Mouse (Mus musculus) intestine, embryonic 16.5 days (tissue): Measurements from ENCODE around the gene Fgf4. TPM values are rescaled to one million over a fixed set of nuclear protein-coding genes. Genes with fewer than 3 reads are reported as not detected.

Experiments
- ATAC-seq: fragments of 200-750 bp; cut with Nextera tagmentation; 2 replicates; pipeline ENCODE4 v1.8.0; 2017; ENCODE audit warnings: moderate TSS enrichment, moderate library complexity
- H3K27ac ChIP-seq: fragments of 300-500 bp; sonication (generic); 2 replicates; pipeline ENCODE4 v1.5.1; 2014; ENCODE audit warnings: mild to moderate bottlenecking, low read length
- H3K27me3 ChIP-seq: fragments of 300-500 bp; sonication (generic); replicated peaks from 2 replicates; pipeline ENCODE4 v1.6.1; 2014; ENCODE audit warnings: low read length, control low read depth, mixed read lengths; ENCODE audit not compliant: control insufficient read depth, insufficient read depth
- H3K36me3 ChIP-seq: fragments of 300-500 bp; sonication (generic); 2 replicates; pipeline ENCODE4 v1.6.1; 2014; ENCODE audit warnings: low read length, control low read depth; ENCODE audit not compliant: control insufficient read depth, insufficient read depth
- H3K4me1 ChIP-seq: fragments of 300-500 bp; sonication (generic); 2 replicates; pipeline ENCODE4 v1.6.1; 2014; ENCODE audit warnings: low read length, control low read depth, mixed read lengths; ENCODE audit not compliant: control insufficient read depth, insufficient read depth
- H3K4me2 ChIP-seq: fragments of 300-500 bp; sonication (generic); 2 replicates; pipeline ENCODE4 v1.6.1; 2014; ENCODE audit warnings: low read depth, low read length, control low read depth
- H3K4me3 ChIP-seq: fragments of 300-500 bp; sonication (generic); 2 replicates; pipeline ENCODE4 v1.5.1; 2014; ENCODE audit warnings: mild to moderate bottlenecking, low read length
- H3K9ac ChIP-seq: fragments of 300-500 bp; sonication (generic); 2 replicates; pipeline ENCODE4 v1.6.1; 2014; ENCODE audit warnings: low read depth, low read length
- H3K9me3 ChIP-seq: fragments of 300-500 bp; sonication (generic); 2 replicates; pipeline ENCODE4 v1.6.1; 2016; ENCODE audit warnings: low read length, control low read depth; ENCODE audit not compliant: control insufficient read depth
- WGBS: fragments of 180-500 bp; shearing (Covaris S2); extraction: QIAGEN DNeasy Blood & Tissue Kit; methylation state at CpG from one replicate; pipeline ENCODE4 v1.1.7; 2014; 5-methylcytosine and 5-hydroxymethylcytosine counted together
- polyA plus RNA-seq: library from polyadenylated mRNA; unstranded; fragments of >200 nt; fragmentation: Nextera tagmentation; extraction: Ambion mirVana; gene quantifications from 2 replicates; pipeline ENCODE4 v1.2.1, GENCODE M21; 2015

Fgf4 gene
- polyA plus RNA-seq, 1 experiment from 2014 or later, result not detected

GRCm38 (mm10) chr7:144862126-144862525 lies 15.0 kb downstream of the Fgf4 start:
- H3K9ac ChIP-seq, result no peak overlapping the region
- H3K4me2 ChIP-seq, result no peak overlapping the region
- peaks cover 9% of the 10 kb centered on the region; the same call in 1 of the 2 replicates for H3K4me1 ChIP-seq
- H3K9me3 ChIP-seq, result no peaks in the 10 kb centered on the region
- ATAC-seq, result no peak
- no peak overlapping the region for H3K27ac ChIP-seq
- no peaks in the 10 kb centered on the region for H3K36me3 ChIP-seq
- H3K4me3 ChIP-seq, result 0 out of 2 replicates have a peak overlapping the region, but pooled peaks have one; percentile 21
- WGBS, result 2% methylated on average over 15 of the region's 15 CpGs
- peaks cover 64% of the 10 kb centered on the region for H3K27me3 ChIP-seq

- Histone ChIP-seq H3K9me3 (no peaks in the 10 kb centered on the region), H3K27me3 (peaks cover 64% of the 10 kb centered on the region), H3K27ac (no peak overlapping the region), H3K36me3 (no peaks in the 10 kb centered on the region), H3K4me2 (no peak overlapping the region), H3K4me1 (peaks cover 9% of the 10 kb centered on the region; the same call in 1 of the 2 replicates), H3K4me3 (no peak overlapping the region), H3K9ac (no peak overlapping the region)
- WGBS, result 5% methylated on average over 18 of the region's 18 CpGs
- no peak for ATAC-seq
Measured at GRCm38 (mm10) chr7:144862712-144863111, 15.5 kb downstream of the Fgf4 start.

- WGBS, result 2% methylated on average over 11 of the region's 11 CpGs
- H3K27ac ChIP-seq, result no peak overlapping the region
- no peak overlapping the region for H3K4me2 ChIP-seq
- H3K9ac ChIP-seq, result no peak overlapping the region
- H3K27me3 ChIP-seq, result peaks cover 64% of the 10 kb centered on the region
- no peaks in the 10 kb centered on the region for H3K9me3 ChIP-seq
- H3K4me1 ChIP-seq, result peaks cover 9% of the 10 kb centered on the region; the same call in 1 of the 2 replicates
- no peak overlapping the region for H3K4me3 ChIP-seq
- H3K36me3 ChIP-seq, result no peaks in the 10 kb centered on the region
- no peak for ATAC-seq
Measured at GRCm38 (mm10) chr7:144863196-144863595, 16.0 kb downstream of the Fgf4 start.

- Histone ChIP-seq H3K9me3 (no peaks in the 10 kb centered on the region), H3K27ac (no peak overlapping the region), H3K9ac (no peak overlapping the region), H3K4me3 (no peak overlapping the region), H3K36me3 (no peaks in the 10 kb centered on the region), H3K27me3 (peaks cover 59% of the 10 kb centered on the region), H3K4me1 (peaks cover 9% of the 10 kb centered on the region; the same call in 1 of the 2 replicates), H3K4me2 (no peak overlapping the region)
- no peak for ATAC-seq
- 46% methylated on average over 3 of the region's 3 CpGs for WGBS
Measured at GRCm38 (mm10) chr7:144864160-144864670, 17.0 kb downstream of the Fgf4 start.

- H3K27me3 ChIP-seq, result peaks cover 29% of the 10 kb centered on the region
- no peak overlapping the region for H3K4me3 ChIP-seq
- no peak overlapping the region for H3K27ac ChIP-seq
- H3K4me1 ChIP-seq, result no peaks in the 10 kb centered on the region
- no peaks in the 10 kb centered on the region for H3K36me3 ChIP-seq
- H3K4me2 ChIP-seq, result no peak overlapping the region
- no peak for ATAC-seq
- H3K9ac ChIP-seq, result no peak overlapping the region
- H3K9me3 ChIP-seq, result no peaks in the 10 kb centered on the region
- 60% methylated on average over 4 of the region's 4 CpGs for WGBS
Measured at GRCm38 (mm10) chr7:144867161-144867560, 20.0 kb downstream of the Fgf4 start.

- Histone ChIP-seq H3K36me3 (no peaks in the 10 kb centered on the region), H3K4me1 (no peaks in the 10 kb centered on the region), H3K27me3 (peaks cover 27% of the 10 kb centered on the region), H3K27ac (no peak overlapping the region), H3K4me2 (no peak overlapping the region), H3K4me3 (no peak overlapping the region), H3K9me3 (no peaks in the 10 kb centered on the region), H3K9ac (no peak overlapping the region)
- WGBS, result 73% methylated on average over 8 of the region's 8 CpGs
- no peak for ATAC-seq
Measured at GRCm38 (mm10) chr7:144867602-144868001, 20.4 kb downstream of the Fgf4 start.

GRCm38 (mm10) chr7:144872420-144872819 lies 25.3 kb downstream of the Fgf4 start:
- no peak overlapping the region for H3K27ac ChIP-seq
- no peaks in the 10 kb centered on the region for H3K36me3 ChIP-seq
- H3K4me2 ChIP-seq, result no peak overlapping the region
- H3K4me3 ChIP-seq, result no peak overlapping the region
- WGBS, result 57% methylated on average over 4 of the region's 4 CpGs
- H3K9me3 ChIP-seq, result no peaks in the 10 kb centered on the region
- no peaks in the 10 kb centered on the region for H3K4me1 ChIP-seq
- no peak for ATAC-seq
- no peak overlapping the region for H3K9ac ChIP-seq
- no peaks in the 10 kb centered on the region; the same call in 1 of the 2 replicates for H3K27me3 ChIP-seq

GRCm38 (mm10) chr7:144873160-144873559 lies 26.0 kb downstream of the Fgf4 start:
- ATAC-seq, result no peak
- no peaks in the 10 kb centered on the region for H3K36me3 ChIP-seq
- no peaks in the 10 kb centered on the region for H3K4me1 ChIP-seq
- WGBS, result 80% methylated on average over 4 of the region's 4 CpGs
- H3K27ac ChIP-seq, result no peak overlapping the region
- H3K27me3 ChIP-seq, result no peaks in the 10 kb centered on the region; the same call in 1 of the 2 replicates
- no peaks in the 10 kb centered on the region for H3K9me3 ChIP-seq
- no peak overlapping the region for H3K4me3 ChIP-seq
- H3K9ac ChIP-seq, result no peak overlapping the region
- no peak overlapping the region for H3K4me2 ChIP-seq

- Histone ChIP-seq H3K4me3 (no peak overlapping the region), H3K4me1 (no peaks in the 10 kb centered on the region), H3K4me2 (no peak overlapping the region), H3K27me3 (no peaks in the 10 kb centered on the region; the same call in 1 of the 2 replicates), H3K36me3 (no peaks in the 10 kb centered on the region), H3K9me3 (no peaks in the 10 kb centered on the region), H3K27ac (no peak overlapping the region), H3K9ac (no peak overlapping the region)
- 70% methylated on average over 4 of the region's 4 CpGs for WGBS
- no peak for ATAC-seq
Measured at GRCm38 (mm10) chr7:144874226-144874625, 27.1 kb downstream of the Fgf4 start.

GRCm38 (mm10) chr7:144878401-144878800 lies 31.2 kb downstream of the Fgf4 start:
- Histone ChIP-seq H3K4me3 (no peak overlapping the region), H3K4me1 (no peaks in the 10 kb centered on the region), H3K9me3 (no peaks in the 10 kb centered on the region), H3K9ac (no peak overlapping the region), H3K27me3 (no peaks in the 10 kb centered on the region), H3K27ac (no peak overlapping the region), H3K36me3 (no peaks in the 10 kb centered on the region), H3K4me2 (no peak overlapping the region)
- no peak for ATAC-seq
- WGBS, result 92% methylated on average over 1 of the region's 1 CpGs
